Mouse (Mus musculus) frontal cortex, postnatal 10 days (tissue): ENCODE data around the gene D930007J09Rik.

Source experiments
- DNase-seq, 2 experiments: peaks; one replicate each; pipeline ENCODE4 v3.0.0; 2022; ENCODE audit warnings: low spot score in 2 of 2, mixed read lengths in 1 of 2

The D930007J09Rik gene

GRCm38 (mm10) chr13:32819926-32820325 lies 17.3 kb upstream of the D930007J09Rik start:
- no peak for DNase-seq

- DNase-seq: no peak
These were observed 16.6 kb upstream of the D930007J09Rik start for GRCm38 (mm10) chr13:32819241-32819640.

GRCm38 (mm10) chr13:32807624-32808023 lies 5.0 kb upstream of the D930007J09Rik start:
- no peak for DNase-seq

- no peak for DNase-seq
These were observed 4.2 kb upstream of the D930007J09Rik start for GRCm38 (mm10) chr13:32806820-32807219.

GRCm38 (mm10) chr13:32803701-32804345 lies 1.2 kb upstream of the D930007J09Rik start:
- DNase-seq: no peak

GRCm38 (mm10) chr13:32801693-32802221 lies 892 bp downstream of the D930007J09Rik start, which contains the start of gene Wrnip1:
Gene Wrnip1, plus strand, starts transcription at chr13:32802038.
- peak; percentile 98 for DNase-seq

GRCm38 (mm10) chr13:32800859-32801258 lies 1.8 kb downstream of the D930007J09Rik start:
- DNase-seq: no peak

- DNase-seq: no peak
These were observed 3.5 kb downstream of the D930007J09Rik start for GRCm38 (mm10) chr13:32799131-32799530.

- no peak for DNase-seq
These were observed 5.6 kb downstream of the D930007J09Rik start for GRCm38 (mm10) chr13:32797085-32797484.

GRCm38 (mm10) chr13:32795166-32795565 lies 7.5 kb downstream of the D930007J09Rik start:
- no peak for DNase-seq

- DNase-seq: no peak
These were observed 8.0 kb downstream of the D930007J09Rik start for GRCm38 (mm10) chr13:32794619-32795018.

- DNase-seq: no peak
These were observed 12.9 kb downstream of the D930007J09Rik start for GRCm38 (mm10) chr13:32789781-32790180.

GRCm38 (mm10) chr13:32787584-32787983 lies 15.1 kb downstream of the D930007J09Rik start:
- no peak for DNase-seq

- DNase-seq: no peak
These were observed 18.8 kb downstream of the D930007J09Rik start, which contains the start of gene Mylk4 for GRCm38 (mm10) chr13:32783816-32784215. Gene Mylk4, minus strand, starts transcription at chr13:32783954.

- DNase-seq: no peak
These were observed 19.6 kb downstream of the D930007J09Rik start for GRCm38 (mm10) chr13:32783055-32783454.

GRCm38 (mm10) chr13:32778861-32779260 lies 23.8 kb downstream of the D930007J09Rik start:
- DNase-seq: no peak

- DNase-seq: no peak
These were observed 26.3 kb downstream of the D930007J09Rik start for GRCm38 (mm10) chr13:32776350-32776749.

- DNase-seq: no peak
These were observed 26.8 kb downstream of the D930007J09Rik start for GRCm38 (mm10) chr13:32775889-32776288.

GRCm38 (mm10) chr13:32769960-32770359 lies 32.7 kb downstream of the D930007J09Rik start:
- no peak for DNase-seq

GRCm38 (mm10) chr13:32768104-32768503 lies 34.5 kb downstream of the D930007J09Rik start:
- no peak for DNase-seq

- no peak for DNase-seq
These were observed 38.2 kb downstream of the D930007J09Rik start for GRCm38 (mm10) chr13:32764448-32764847.

GRCm38 (mm10) chr13:32763141-32763540 lies 39.5 kb downstream of the D930007J09Rik start:
- no peak for DNase-seq

GRCm38 (mm10) chr13:32760795-32761194 lies 41.9 kb downstream of the D930007J09Rik start:
- no peak for DNase-seq
